In genomic region chr2:74647082-74647864, GRCm38 (mm10) we compare ENCODE assay signal across 32 mouse cellular contexts. TPM values are rescaled to one million over a fixed set of nuclear protein-coding genes. Genes with fewer than 3 reads are reported as not detected.
DNase-seq lines count a peak whose midpoint lies in the region; ATAC-seq lines count a peak whose summit lies in the region.
"Had no signal": no experiment of that assay in that cellular context is flagged by ENCODE, and none has a peak within 500 bp of the region (broad histone marks: within the 10 kb centered on the region; RNA-seq: fewer than 3 reads in every experiment).

No protein-coding gene starts in this region.

- H3K9ac ChIP-seq in intestine, embryonic 14.5 days (ENCODE audit: low read length), result no peak overlapping the region
- H3K9ac ChIP-seq in intestine, embryonic 16.5 days (ENCODE audit: low read depth, low read length), result no peak overlapping the region
- H3K9ac ChIP-seq: heart, embryonic 15.5 days; hindbrain, embryonic 15.5 days; intestine, embryonic 15.5 days; limb, embryonic 15.5 days; liver, embryonic 14.5 days; lung, embryonic 14.5 days; neural tube, embryonic 12.5 days had no signal

- WGBS in intestine, embryonic 14.5 days, result 17% methylated on average over 7 of the region's 7 CpGs
- WGBS in intestine, embryonic 16.5 days, result 16% methylated on average over 7 of the region's 7 CpGs

- no peak overlapping the region for H3K4me3 ChIP-seq in intestine, embryonic 14.5 days (ENCODE audit: low read depth, low read length)
- H3K4me3 ChIP-seq in intestine, embryonic 16.5 days (ENCODE audit: low read length), result no peak overlapping the region
- H3K4me3 ChIP-seq: embryonic facial prominence, embryonic 10.5 days; forebrain, embryonic 10.5 days; heart, embryonic 15.5 days; hindbrain, embryonic 15.5 days; intestine, embryonic 15.5 days; limb, embryonic 15.5 days; neural tube, embryonic 12.5 days had no signal

- H3K9me3 ChIP-seq in intestine, embryonic 14.5 days (ENCODE audit: control insufficient read depth, low read length), result peaks cover 3% of the 10 kb centered on the region; the same call in 1 of the 2 replicates
- H3K9me3 ChIP-seq in intestine, embryonic 16.5 days (ENCODE audit: control insufficient read depth, low read length), result no peaks in the 10 kb centered on the region
- H3K9me3 ChIP-seq: embryonic facial prominence, embryonic 10.5 days; forebrain, embryonic 10.5 days; heart, embryonic 15.5 days; hindbrain, embryonic 15.5 days; intestine, embryonic 15.5 days; limb, embryonic 15.5 days; neural tube, embryonic 12.5 days had no signal

- no peaks in the 10 kb centered on the region for H3K4me1 ChIP-seq in intestine, embryonic 14.5 days (replicated peaks; ENCODE audit: control insufficient read depth, insufficient read depth, low read length)
- no peaks in the 10 kb centered on the region for H3K4me1 ChIP-seq in intestine, embryonic 16.5 days (ENCODE audit: control insufficient read depth, insufficient read depth, low read length)
- H3K4me1 ChIP-seq: embryonic facial prominence, embryonic 10.5 days; forebrain, embryonic 10.5 days; heart, embryonic 15.5 days; hindbrain, embryonic 15.5 days; intestine, embryonic 15.5 days; neural tube, embryonic 12.5 days had no signal

- no peak overlapping the region for H3K27ac ChIP-seq in intestine, embryonic 14.5 days (ENCODE audit: low read depth)
- no peak overlapping the region for H3K27ac ChIP-seq in intestine, embryonic 16.5 days (ENCODE audit: low read length)
- H3K27ac ChIP-seq: embryonic facial prominence, embryonic 10.5 days; forebrain, embryonic 10.5 days; heart, embryonic 15.5 days; hindbrain, embryonic 15.5 days; intestine, embryonic 15.5 days; limb, embryonic 15.5 days; liver, embryonic 14.5 days; neural tube, embryonic 12.5 days had no signal

- peak; percentile 51 for DNase-seq in intestine, embryonic 14.5 days (ENCODE audit: low spot score)
- DNase-seq in kidney, postnatal 4 days, result peak; percentile 49 to 68
- no peak for DNase-seq in kidney, adult 18-20 months
- DNase-seq in ZHBTc4 (ENCODE audit: low read depth, low spot score), result peak; percentile 13
- DNase-seq in yolk sac, embryonic 10.5 days (ENCODE audit: low spot score), result no peak
- DNase-seq: adrenal gland, postnatal 10 days; cerebellum, adult 2 months; cerebellum, postnatal 25 days; gastrocnemius, postnatal 25 days; heart, postnatal 36 days; lung, embryonic 14.5 days; midbrain, embryonic 14.5 days; right cerebral cortex, adult 18-20 months; right cerebral cortex, postnatal 4 days; thymus, adult 18-20 months; thymus, postnatal 4 days had no signal

- peaks cover 83% of the 10 kb centered on the region for H3K27me3 ChIP-seq in intestine, embryonic 14.5 days (replicated peaks; ENCODE audit: control insufficient read depth, insufficient read depth, low read length)
- peaks cover 58% of the 10 kb centered on the region for H3K27me3 ChIP-seq in intestine, embryonic 16.5 days (replicated peaks; ENCODE audit: control insufficient read depth, insufficient read depth, low read length)

- no peaks in the 10 kb centered on the region for H3K36me3 ChIP-seq in intestine, embryonic 14.5 days (ENCODE audit: control insufficient read depth, insufficient read depth, low read length)
- no peaks in the 10 kb centered on the region for H3K36me3 ChIP-seq in intestine, embryonic 16.5 days (ENCODE audit: control insufficient read depth, insufficient read depth, low read length)
- H3K36me3 ChIP-seq: embryonic facial prominence, embryonic 10.5 days; forebrain, embryonic 10.5 days; heart, embryonic 15.5 days; hindbrain, embryonic 15.5 days; intestine, embryonic 15.5 days; limb, embryonic 15.5 days; neural tube, embryonic 12.5 days had no signal

- H3K4me2 ChIP-seq in intestine, embryonic 14.5 days (ENCODE audit: low read length), result no peak overlapping the region
- H3K4me2 ChIP-seq in intestine, embryonic 16.5 days (ENCODE audit: low read depth, low read length), result no peak overlapping the region
- H3K4me2 ChIP-seq: heart, embryonic 15.5 days; hindbrain, embryonic 15.5 days; intestine, embryonic 15.5 days; limb, embryonic 15.5 days; lung, embryonic 14.5 days; neural tube, embryonic 12.5 days had no signal

- no peak for ATAC-seq in intestine, embryonic 14.5 days (replicated peaks; ENCODE audit: low FRiP score, low TSS enrichment, low read depth)
- no peak for ATAC-seq in intestine, embryonic 16.5 days
- peak; percentile 36; the same call in 1 of the 2 replicates for ATAC-seq in granulocyte monocyte progenitor cell, adult 5-6 weeks (replicated peaks; ENCODE audit: poor library complexity, severe bottlenecking)
- ATAC-seq: intestine, embryonic 15.5 days had no signal

RNA-seq across cellular contexts. Expression of gene Evx2, which starts 12.1 kb away (rescaled TPM):
- not detected in 2 replicates for polyA plus RNA-seq in intestine, embryonic 14.5 days (2014; fragmentation: Nextera tagmentation; extraction: Ambion mirVana)
- polyA plus RNA-seq in intestine, embryonic 16.5 days (2015; fragmentation: Nextera tagmentation; extraction: Ambion mirVana), result 0.05 TPM in 1 of 2 replicates, not detected in the other
- total RNA-seq in granulocyte monocyte progenitor cell, adult 5-6 weeks (2014; fragmentation: Nextera tagmentation), result not detected in 2 replicates
- total RNA-seq in granulocyte monocyte progenitor cell, adult 5-6 weeks (2017), result not detected in 2 replicates
- total RNA-seq: adrenal gland, postnatal 10 days; heart, postnatal 36 days; layer of hippocampus, adult 18-20 months; layer of hippocampus, postnatal 14 days; megakaryocyte, adult 5-6 weeks; MEL had no signal
- polyA plus RNA-seq: C2C12; forebrain, embryonic 10.5 days; heart, embryonic 15.5 days; lung, embryonic 14.5 days; stomach, embryonic 14.5 days had no signal

RNA-seq across cellular contexts. Expression of gene Hoxd13, which starts 20.8 kb away (rescaled TPM):
- polyA plus RNA-seq in intestine, embryonic 14.5 days (2014; fragmentation: Nextera tagmentation; extraction: Ambion mirVana), result not detected in 2 replicates
- 0.18 and 0.32 TPM in 2 replicates for polyA plus RNA-seq in intestine, embryonic 16.5 days (2015; fragmentation: Nextera tagmentation; extraction: Ambion mirVana)
- total RNA-seq in granulocyte monocyte progenitor cell, adult 5-6 weeks (2014; fragmentation: Nextera tagmentation), result not detected in 2 replicates
- not detected in 2 replicates for total RNA-seq in granulocyte monocyte progenitor cell, adult 5-6 weeks (2017)
- total RNA-seq: adrenal gland, postnatal 10 days; gastrocnemius, postnatal 25 days; heart, postnatal 36 days; layer of hippocampus, adult 18-20 months; layer of hippocampus, postnatal 14 days; megakaryocyte, adult 5-6 weeks; MEL had no signal
- polyA plus RNA-seq: C2C12; embryonic facial prominence, embryonic 10.5 days; forebrain, embryonic 10.5 days; heart, embryonic 15.5 days; hindbrain, embryonic 15.5 days; lung, embryonic 14.5 days; stomach, embryonic 14.5 days had no signal

RNA-seq across cellular contexts. Expression of gene Hoxd12, which starts 27.5 kb away (rescaled TPM):
- 0.24 and 0.34 TPM in 2 replicates for polyA plus RNA-seq in intestine, embryonic 14.5 days (2014; fragmentation: Nextera tagmentation; extraction: Ambion mirVana)
- polyA plus RNA-seq in intestine, embryonic 16.5 days (2015; fragmentation: Nextera tagmentation; extraction: Ambion mirVana), result 0.32 and 0.60 TPM in 2 replicates
- not detected in 2 replicates for total RNA-seq in granulocyte monocyte progenitor cell, adult 5-6 weeks (2014; fragmentation: Nextera tagmentation)
- total RNA-seq in granulocyte monocyte progenitor cell, adult 5-6 weeks (2017), result not detected in 2 replicates
- total RNA-seq: adrenal gland, postnatal 10 days; gastrocnemius, postnatal 25 days; heart, postnatal 36 days; layer of hippocampus, adult 18-20 months; layer of hippocampus, postnatal 14 days; megakaryocyte, adult 5-6 weeks; MEL had no signal
- polyA plus RNA-seq: C2C12; cerebellum, adult 2 months; embryonic facial prominence, embryonic 10.5 days; forebrain, embryonic 10.5 days; heart, embryonic 15.5 days; hindbrain, embryonic 15.5 days; lung, embryonic 14.5 days; midbrain, embryonic 14.5 days; stomach, embryonic 14.5 days had no signal

RNA-seq across cellular contexts. Expression of gene Hoxd11, which starts 32.1 kb away (rescaled TPM):
- polyA plus RNA-seq in intestine, embryonic 14.5 days (2014; fragmentation: Nextera tagmentation; extraction: Ambion mirVana), result 3.6 and 4.2 TPM in 2 replicates
- 0.69 and 1.1 TPM in 2 replicates for polyA plus RNA-seq in intestine, embryonic 16.5 days (2015; fragmentation: Nextera tagmentation; extraction: Ambion mirVana)
- total RNA-seq in granulocyte monocyte progenitor cell, adult 5-6 weeks (2014; fragmentation: Nextera tagmentation), result not detected in 2 replicates
- total RNA-seq in granulocyte monocyte progenitor cell, adult 5-6 weeks (2017), result not detected in 2 replicates
- total RNA-seq: adrenal gland, postnatal 10 days; heart, postnatal 36 days; layer of hippocampus, adult 18-20 months; layer of hippocampus, postnatal 14 days; megakaryocyte, adult 5-6 weeks; MEL had no signal
- polyA plus RNA-seq: C2C12; cerebellum, adult 2 months; embryonic facial prominence, embryonic 10.5 days; forebrain, embryonic 10.5 days; heart, embryonic 15.5 days; hindbrain, embryonic 15.5 days; lung, embryonic 14.5 days; midbrain, embryonic 14.5 days; stomach, embryonic 14.5 days had no signal

RNA-seq across cellular contexts. Expression of gene Hoxd10, which starts 44.5 kb away (rescaled TPM):
- 7.8 and 13.7 TPM in 2 replicates for polyA plus RNA-seq in intestine, embryonic 14.5 days (2014; fragmentation: Nextera tagmentation; extraction: Ambion mirVana)
- 3.7 and 4.4 TPM in 2 replicates for polyA plus RNA-seq in intestine, embryonic 16.5 days (2015; fragmentation: Nextera tagmentation; extraction: Ambion mirVana)
- not detected in 2 replicates for total RNA-seq in granulocyte monocyte progenitor cell, adult 5-6 weeks (2014; fragmentation: Nextera tagmentation)
- total RNA-seq in granulocyte monocyte progenitor cell, adult 5-6 weeks (2017), result not detected in 2 replicates
- total RNA-seq: layer of hippocampus, adult 18-20 months; layer of hippocampus, postnatal 14 days; megakaryocyte, adult 5-6 weeks; MEL had no signal
- polyA plus RNA-seq: C2C12; cerebellum, adult 2 months; embryonic facial prominence, embryonic 10.5 days; forebrain, embryonic 10.5 days; heart, embryonic 15.5 days; hindbrain, embryonic 15.5 days; lung, embryonic 14.5 days; midbrain, embryonic 14.5 days; stomach, embryonic 14.5 days had no signal

Comparison
In these comparisons a context has a peak if more than half of its experiments do, and no peak if none do; other contexts are left out.
1. DNase-seq: peak in intestine, embryonic 14.5 days (single experiment), kidney, postnatal 4 days (2 of 2) and ZHBTc4 (single experiment); none in kidney, adult 18-20 months (single experiment) and yolk sac, embryonic 10.5 days (single experiment).